Mouse (Mus musculus) brown adipose tissue, adult 24 weeks (tissue): ENCODE measurements around the gene Ccdc167. TPM values are rescaled to one million over a fixed set of nuclear protein-coding genes. Genes with fewer than 3 reads are reported as not detected.

Experiments
- H3K27ac ChIP-seq: fragments of 200-500 bp; replicated peaks from 2 replicates; pipeline ENCODE4 v1.5.1; 2012; ENCODE audit warnings: low read depth, mild to moderate bottlenecking, low read length
- H3K4me1 ChIP-seq: fragments of 200-500 bp; 2 replicates; pipeline ENCODE4 v1.6.1; 2012; ENCODE audit warnings: low read length, mixed read lengths; ENCODE audit not compliant: control insufficient read depth, insufficient read depth, insufficient read length
- H3K4me3 ChIP-seq: fragments of 200-500 bp; 2 replicates; pipeline ENCODE4 v1.5.1; 2012; ENCODE audit warnings: low read depth, mild to moderate bottlenecking, low read length, moderate library complexity; ENCODE audit not compliant: insufficient read depth
- polyA plus RNA-seq: library from polyadenylated mRNA; stranded (reverse); fragments of >200 nt; gene quantifications from 2 replicates; pipeline ENCODE4 v1.2.4, GENCODE M21; 2012; ENCODE audit not compliant: missing spikeins, insufficient read depth, insufficient read length

The Ccdc167 gene
- polyA plus RNA-seq, 1 experiment: 14.6 TPM

- Histone ChIP-seq H3K4me1 (0 out of 2 replicates have a peak, but pooled peaks cover 3% of the 10 kb centered on the region), H3K4me3 (no peak overlapping the region), H3K27ac (no peak overlapping the region)
These were observed 74.6 kb downstream of the Ccdc167 start for GRCm38 (mm10) chr17:29642219-29642618.

- Histone ChIP-seq H3K27ac (no peak overlapping the region), H3K4me3 (no peak overlapping the region), H3K4me1 (0 out of 2 replicates have a peak, but pooled peaks cover 3% of the 10 kb centered on the region)
These were observed 75.9 kb downstream of the Ccdc167 start for GRCm38 (mm10) chr17:29640971-29641370.

- H3K4me1 ChIP-seq: 0 out of 2 replicates have a peak, but pooled peaks cover 3% of the 10 kb centered on the region
- no peak overlapping the region for H3K4me3 ChIP-seq
- no peak overlapping the region for H3K27ac ChIP-seq
These were observed 78.9 kb downstream of the Ccdc167 start for GRCm38 (mm10) chr17:29637895-29638294.

GRCm38 (mm10) chr17:29637377-29637776 lies 79.5 kb downstream of the Ccdc167 start:
- H3K4me1 ChIP-seq: 0 out of 2 replicates have a peak, but pooled peaks cover 3% of the 10 kb centered on the region

More at GRCm38 (mm10) chr17:29637377-29637776, 79.5 kb downstream of the Ccdc167 start:
- no peak overlapping the region for H3K4me3 ChIP-seq
- H3K27ac ChIP-seq: no peak overlapping the region

Other genes starting within 250 kb of the Ccdc167 start
- 77.0 and 152 TPM in 2 replicates for gene Pim1, start 226.3 kb downstream of the Ccdc167 start, polyA plus RNA-seq
- gene Gm17657, start 167.4 kb downstream of the Ccdc167 start, polyA plus RNA-seq: not detected in 2 replicates
- gene Tbc1d22b, start 167.3 kb downstream of the Ccdc167 start, polyA plus RNA-seq: 7.2 and 8.4 TPM in 2 replicates
- gene Tmem217, start 164.7 kb downstream of the Ccdc167 start, polyA plus RNA-seq: not detected in 2 replicates
- gene Rnf8, start 102.3 kb downstream of the Ccdc167 start, polyA plus RNA-seq: 11.0 and 11.7 TPM in 2 replicates
- 0.48 and 1.0 TPM in 2 replicates for gene Gm28043, start 102.2 kb downstream of the Ccdc167 start, polyA plus RNA-seq
- gene Cmtr1, start 56.4 kb downstream of the Ccdc167 start, polyA plus RNA-seq: 23.9 and 27.6 TPM in 2 replicates